Mouse (Mus musculus) G1E (cell line): ENCODE data around the gene Dbp. TPM values are rescaled to one million over a fixed set of nuclear protein-coding genes. Genes with fewer than 3 reads are reported as not detected.

ENCODE experiments used
- ATAC-seq: 2 replicates; pipeline ENCODE4 v1.8.0; 2016; ENCODE audit warnings: mild to moderate bottlenecking; ENCODE audit not compliant: insufficient number of reproducible peaks, poor library complexity, low FRiP score, severe bottlenecking; ENCODE audit errors: extremely low read depth
- DNase-seq: peaks from one replicate; pipeline ENCODE4 v3.0.0; 2012; ENCODE audit warnings: low spot score
- H3K27me3 ChIP-seq: 2 replicates; pipeline ENCODE4 v1.6.1; 2012; ENCODE audit warnings: mild to moderate bottlenecking, low read length, inconsistent platforms; ENCODE audit not compliant: insufficient read depth
- H3K36me3 ChIP-seq: replicated peaks from 2 replicates; pipeline ENCODE3; 2012; ENCODE audit warnings: mild to moderate bottlenecking, inconsistent platforms
- H3K4me1 ChIP-seq: 2 replicates; pipeline ENCODE4 v1.6.1; 2012; ENCODE audit warnings: low read depth, low read length, inconsistent platforms, mixed read lengths; ENCODE audit not compliant: insufficient read depth
- H3K4me3 ChIP-seq: 2 replicates; pipeline ENCODE4 v1.5.1; 2012; ENCODE audit warnings: low read depth, mild to moderate bottlenecking, inconsistent platforms, low read length, moderate library complexity, mixed read lengths
- H3K9me3 ChIP-seq: replicated peaks from 2 replicates; pipeline ENCODE4 v1.6.1; 2012; ENCODE audit warnings: inconsistent platforms
- CTCF ChIP-seq: IDR thresholded peaks from 2 replicates; pipeline ENCODE4 v1.5.1; 2012; ENCODE audit warnings: low read depth, low read length, inconsistent platforms, mixed read lengths
- GATA1 ChIP-seq: IDR thresholded peaks from 2 replicates; pipeline ENCODE4 v1.6.1; 2012; ENCODE audit warnings: borderline replicate concordance, low read length, inconsistent platforms, mixed read lengths
- GATA2 ChIP-seq: IDR thresholded peaks from 2 replicates; pipeline ENCODE4 v1.6.1; 2012; ENCODE audit warnings: low read depth, low read length, inconsistent platforms, borderline replicate concordance
- POLR2AphosphoS5 ChIP-seq: IDR thresholded peaks from 2 replicates; pipeline ENCODE4 v1.6.1; 2012; ENCODE audit warnings: low read depth, low read length, inconsistent platforms; ENCODE audit not compliant: insufficient replicate concordance
- TAL1 ChIP-seq: conservative IDR thresholded peaks from 2 replicates; pipeline ENCODE4 v1.6.1; 2012; ENCODE audit warnings: low read depth, low read length, inconsistent platforms, mixed read lengths
- polyA plus RNA-seq: library from polyadenylated mRNA; stranded (reverse); fragments of >175 nt; gene quantifications from 2 replicates; pipeline ENCODE4 v1.2.3, GENCODE M21; 2012
- total RNA-seq, 2 experiments: library from RNA; stranded (forward) in 1 of 2; stranded (reverse) in 1 of 2; fragments of 200-1000 nt in 1 of 2; fragments of >200 nt in 1 of 2; fragmentation: Nextera tagmentation in 1 of 2; gene quantifications; 2 replicates each; pipeline ENCODE4 v1.2.3; 2014 to 2017

The Dbp gene
- total and polyA plus RNA-seq, 3 experiments = 18.0 to 33.7 (median 30.2) TPM

GRCm38 (mm10) chr7:45668921-45669320 lies 36.0 kb upstream of the Dbp start:
- H3K27me3 ChIP-seq = peaks cover 45% of the 10 kb centered on the region
- no peak for TF ChIP-seq CTCF
- no peak for TF ChIP-seq GATA2
- no peak for TF ChIP-seq TAL1
- no peak for TF ChIP-seq POLR2AphosphoS5
- no peak for TF ChIP-seq GATA1
- no peaks in the 10 kb centered on the region for H3K4me1 ChIP-seq
- DNase-seq = no peak
- 0 out of 2 replicates have a peak, but pooled peaks cover 3% of the 10 kb centered on the region for H3K9me3 ChIP-seq
- H3K36me3 ChIP-seq = no peaks in the 10 kb centered on the region
- no peak for ATAC-seq
- no peak overlapping the region for H3K4me3 ChIP-seq

GRCm38 (mm10) chr7:45677627-45678295 lies 27.1 kb upstream of the Dbp start:
- TF ChIP-seq POLR2AphosphoS5 = no peak
- TF ChIP-seq CTCF = no peak
- no peak for TF ChIP-seq GATA2
- TF ChIP-seq TAL1 = no peak
- no peak for TF ChIP-seq GATA1
- DNase-seq = no peak
- Histone ChIP-seq H3K27me3 (peaks cover 47% of the 10 kb centered on the region), H3K36me3 (no peaks in the 10 kb centered on the region), H3K4me3 (no peak overlapping the region), H3K9me3 (no peaks in the 10 kb centered on the region), H3K4me1 (peaks cover 36% of the 10 kb centered on the region)
- ATAC-seq = no peak

- TF ChIP-seq TAL1 (no peak), GATA2 (no peak), CTCF (no peak), POLR2AphosphoS5 (no peak), GATA1 (no peak)
- ATAC-seq (no peak), DNase-seq (no peak)
- Histone ChIP-seq H3K4me1 (peaks cover 44% of the 10 kb centered on the region), H3K27me3 (peaks cover 41% of the 10 kb centered on the region), H3K36me3 (no peaks in the 10 kb centered on the region), H3K9me3 (no peaks in the 10 kb centered on the region), H3K4me3 (no peak overlapping the region)
These were observed 26.4 kb upstream of the Dbp start for GRCm38 (mm10) chr7:45678513-45678912.

GRCm38 (mm10) chr7:45679966-45680621 lies 24.8 kb upstream of the Dbp start:
- TF ChIP-seq GATA1 = no peak
- TF ChIP-seq GATA2 = no peak
- no peak for TF ChIP-seq TAL1
- TF ChIP-seq CTCF = no peak
- TF ChIP-seq POLR2AphosphoS5 = no peak
- no peak overlapping the region for H3K4me3 ChIP-seq
- no peak for ATAC-seq
- H3K4me1 ChIP-seq = peaks cover 50% of the 10 kb centered on the region
- H3K9me3 ChIP-seq = no peaks in the 10 kb centered on the region
- peaks cover 44% of the 10 kb centered on the region for H3K27me3 ChIP-seq
- H3K36me3 ChIP-seq = no peaks in the 10 kb centered on the region
- no peak for DNase-seq

GRCm38 (mm10) chr7:45681046-45681736 lies 23.7 kb upstream of the Dbp start:
- H3K4me1 ChIP-seq = peaks cover 52% of the 10 kb centered on the region
- no peaks in the 10 kb centered on the region for H3K9me3 ChIP-seq
- ATAC-seq (peak; percentile 35; the same call in 1 of the 2 replicates), DNase-seq (peak; percentile 48)
- no peak for TF ChIP-seq GATA1
- TF ChIP-seq TAL1 = no peak
- TF ChIP-seq CTCF = no peak
- no peak for TF ChIP-seq GATA2
- no peak for TF ChIP-seq POLR2AphosphoS5
- no peaks in the 10 kb centered on the region for H3K36me3 ChIP-seq
- H3K4me3 ChIP-seq = no peak overlapping the region; the same call in 1 of the 2 replicates
- peaks cover 48% of the 10 kb centered on the region for H3K27me3 ChIP-seq

GRCm38 (mm10) chr7:45682144-45683126 lies 22.5 kb upstream of the Dbp start:
- peak; percentile 89 for DNase-seq
- H3K4me3 ChIP-seq = peak overlapping the region; percentile 65; the same call in 1 of the 2 replicates
- no peaks in the 10 kb centered on the region for H3K36me3 ChIP-seq
- H3K27me3 ChIP-seq = peaks cover 53% of the 10 kb centered on the region
- H3K9me3 ChIP-seq = no peaks in the 10 kb centered on the region
- peaks cover 52% of the 10 kb centered on the region for H3K4me1 ChIP-seq
- ATAC-seq = peak; percentile 65
- TF ChIP-seq CTCF (peak; percentile 96), POLR2AphosphoS5 (no peak), GATA1 (no peak)
